22 mouse cellular contexts compared by ENCODE assay signal in the genomic region with DNA sequence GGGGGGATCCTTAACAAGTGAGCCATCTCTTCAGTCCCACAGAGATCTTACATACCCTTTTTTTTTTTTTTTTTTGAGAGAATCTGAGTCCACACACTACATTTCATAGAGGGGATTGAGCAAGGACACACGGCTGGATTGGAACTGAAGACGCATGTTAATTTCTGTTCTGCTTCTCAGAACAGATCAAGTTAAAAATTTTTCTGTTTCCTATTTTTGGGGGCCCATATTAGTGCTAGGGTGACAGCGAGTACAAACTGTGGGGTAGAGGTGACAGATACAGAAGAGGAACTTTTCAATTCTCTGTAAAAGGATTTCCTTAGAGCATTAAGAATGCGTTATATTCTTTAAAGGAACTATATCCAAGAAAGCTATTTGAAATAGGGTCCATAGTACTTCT.
DNase-seq lines count a peak whose midpoint lies in the region; ATAC-seq lines count a peak whose summit lies in the region.
"Had no signal": no experiment of that assay in that cellular context is flagged by ENCODE, and none has a peak within 500 bp of the region (broad histone marks: within the 10 kb centered on the region; RNA-seq: fewer than 3 reads in every experiment).

No protein-coding gene starts in this region.

- ATAC-seq in forebrain, embryonic 11.5 days (replicated peaks; ENCODE audit: low FRiP score), result no peak
- ATAC-seq in forebrain, embryonic 12.5 days (ENCODE audit: low FRiP score), result no peak
- ATAC-seq in megakaryocyte, adult 5-6 weeks (ENCODE audit: poor library complexity, severe bottlenecking), result peak; percentile 55
- peak; percentile 53 for ATAC-seq in monocyte, adult 5-6 weeks (replicated peaks; ENCODE audit: insufficient number of reproducible peaks, low FRiP score, low TSS enrichment, poor library complexity, severe bottlenecking)
- ATAC-seq: forebrain, embryonic 14.5 days; forebrain, embryonic 16.5 days had no signal

- no peak overlapping the region for H3K4me2 ChIP-seq in forebrain, embryonic 11.5 days (ENCODE audit: low read depth, low read length, severe bottlenecking)
- no peak overlapping the region for H3K4me2 ChIP-seq in forebrain, embryonic 12.5 days
- H3K4me2 ChIP-seq: embryonic facial prominence, embryonic 13.5 days; embryonic facial prominence, embryonic 15.5 days had no signal

- H3K27ac ChIP-seq in forebrain, embryonic 11.5 days (ENCODE audit: low read depth, low read length), result no peak overlapping the region
- no peak overlapping the region for H3K27ac ChIP-seq in forebrain, embryonic 12.5 days
- H3K27ac ChIP-seq: embryonic facial prominence, embryonic 13.5 days; embryonic facial prominence, embryonic 15.5 days; forebrain, embryonic 10.5 days had no signal

- peaks cover 9% of the 10 kb centered on the region; the same call in 1 of the 2 replicates for H3K27me3 ChIP-seq in forebrain, embryonic 11.5 days (ENCODE audit: control insufficient read depth, insufficient read depth, low read length)
- peaks cover 32% of the 10 kb centered on the region for H3K27me3 ChIP-seq in forebrain, embryonic 12.5 days

- DNase-seq in forebrain, embryonic 11.5 days (ENCODE audit: low spot score), result peak; percentile 16
- DNase-seq in A20 (ENCODE audit: low read depth, low spot score), result peak; percentile 41
- no peak for DNase-seq in gastrocnemius, postnatal 25 days
- DNase-seq in thymus, adult 18-20 months, result no peak
- DNase-seq: adrenal gland, adult 2 months; adrenal gland, postnatal 10 days; adrenal gland, postnatal 25 days; cerebellum, adult 11 months; cerebellum, adult 18-20 months; cerebellum, adult 8-10 months; cerebellum, postnatal 10 days; cerebellum, postnatal 25 days; embryo, embryonic 11 days had no signal

- H3K9me3 ChIP-seq in forebrain, embryonic 11.5 days (ENCODE audit: control insufficient read depth, low read length), result no peaks in the 10 kb centered on the region
- no peaks in the 10 kb centered on the region for H3K9me3 ChIP-seq in forebrain, embryonic 12.5 days
- H3K9me3 ChIP-seq: embryonic facial prominence, embryonic 13.5 days; embryonic facial prominence, embryonic 15.5 days; forebrain, embryonic 10.5 days had no signal

- H3K36me3 ChIP-seq in forebrain, embryonic 11.5 days (ENCODE audit: control insufficient read depth, insufficient read depth, low read length), result no peaks in the 10 kb centered on the region
- H3K36me3 ChIP-seq in forebrain, embryonic 12.5 days (replicated peaks), result no peaks in the 10 kb centered on the region
- H3K36me3 ChIP-seq: embryonic facial prominence, embryonic 13.5 days; embryonic facial prominence, embryonic 15.5 days; forebrain, embryonic 10.5 days had no signal

- no peak overlapping the region for H3K9ac ChIP-seq in forebrain, embryonic 11.5 days (ENCODE audit: low read length)
- no peak overlapping the region for H3K9ac ChIP-seq in forebrain, embryonic 12.5 days
- H3K9ac ChIP-seq: embryonic facial prominence, embryonic 13.5 days; embryonic facial prominence, embryonic 15.5 days had no signal

- peaks cover 8% of the 10 kb centered on the region; the same call in 1 of the 2 replicates for H3K4me1 ChIP-seq in forebrain, embryonic 11.5 days (replicated peaks; ENCODE audit: control insufficient read depth, insufficient read depth, low read length)
- H3K4me1 ChIP-seq in forebrain, embryonic 12.5 days, result peaks cover 13% of the 10 kb centered on the region

- 89% methylated on average over 4 of the region's 4 CpGs for WGBS in forebrain, embryonic 11.5 days
- 91% methylated on average over 4 of the region's 4 CpGs for WGBS in forebrain, embryonic 12.5 days

- no peak overlapping the region for H3K4me3 ChIP-seq in forebrain, embryonic 11.5 days (ENCODE audit: low read depth, low read length)
- no peak overlapping the region for H3K4me3 ChIP-seq in forebrain, embryonic 12.5 days (replicated peaks)
- H3K4me3 ChIP-seq: embryonic facial prominence, embryonic 13.5 days; embryonic facial prominence, embryonic 15.5 days; erythroblast, embryonic 14.5 days; forebrain, embryonic 10.5 days had no signal

Comparison
In these comparisons a context has a peak if more than half of its experiments do, and no peak if none do; other contexts are left out.
1. ATAC-seq: peak in megakaryocyte, adult 5-6 weeks (single experiment) and monocyte, adult 5-6 weeks (single experiment); none in forebrain, embryonic 11.5 days (single experiment) and forebrain, embryonic 12.5 days (single experiment).
2. DNase-seq: peak in forebrain, embryonic 11.5 days (single experiment) and A20 (single experiment); none in gastrocnemius, postnatal 25 days (single experiment) and thymus, adult 18-20 months (0 of 2).